Mouse (Mus musculus): Measurements from ENCODE around the gene Dnase1. TPM values are rescaled to one million over a fixed set of nuclear protein-coding genes. Genes with fewer than 3 reads are reported as not detected.
A peak's percentile ranks its signal among the peaks of the same experiment; 100 is the strongest.
"Not testable (repeated sequence)": the region's sequence is repeated elsewhere in the genome, so short reads cannot be mapped to it uniquely, and the experiment has no call there.

The Dnase1 gene
- polyA plus RNA-seq (2016; fragmentation: Nextera tagmentation; extraction: Ambion mirVana), result 6.5 and 8.2 TPM in 2 replicates

DNA sequence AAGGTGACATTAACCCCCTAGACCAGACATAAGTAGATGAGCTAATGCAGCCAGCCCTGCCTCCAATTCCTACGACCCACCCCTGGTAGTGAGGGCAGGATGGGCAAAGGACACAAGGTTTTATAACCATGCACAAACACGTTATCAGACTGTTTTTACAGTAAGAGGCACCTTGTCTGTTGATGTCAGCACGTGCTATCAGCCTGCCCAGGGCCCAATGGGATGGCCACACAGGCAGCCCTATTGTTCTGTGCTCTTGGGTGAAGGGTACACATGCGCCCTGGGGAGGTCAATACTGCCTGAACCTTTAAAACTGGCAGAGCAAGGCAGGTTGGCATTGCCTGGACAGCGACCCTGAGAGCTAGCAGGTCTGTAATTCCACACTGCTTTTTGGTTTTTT lies at the start of gene Dnase1:
Dnase1 (plus strand) TSS at position 136 of the 400 bp plus-strand sequence.
- Histone ChIP-seq H3K4me3 (replicated peaks) (no peak within 1 kb of the TSS), H3K27ac (no peak within 1 kb of the TSS), H3K4me1 (replicated peaks) (0 out of 2 replicates have a peak, but pooled peaks cover under 1% of the 10 kb centered on the region), H3K27me3 (no peaks in the 10 kb centered on the region), H3K36me3 (peaks cover 55% of the 10 kb centered on the region), H3K4me2 (no peak within 1 kb of the TSS), H3K9ac (replicated peaks) (no peak within 1 kb of the TSS), H3K9me3 (no peaks in the 10 kb centered on the region)
- 87% methylated on average over 5 of the region's 5 CpGs for WGBS
- no peak for ATAC-seq (ENCODE audit: insufficient number of reproducible peaks, insufficient read depth, low FRiP score, low TSS enrichment, low read depth)

DNA sequence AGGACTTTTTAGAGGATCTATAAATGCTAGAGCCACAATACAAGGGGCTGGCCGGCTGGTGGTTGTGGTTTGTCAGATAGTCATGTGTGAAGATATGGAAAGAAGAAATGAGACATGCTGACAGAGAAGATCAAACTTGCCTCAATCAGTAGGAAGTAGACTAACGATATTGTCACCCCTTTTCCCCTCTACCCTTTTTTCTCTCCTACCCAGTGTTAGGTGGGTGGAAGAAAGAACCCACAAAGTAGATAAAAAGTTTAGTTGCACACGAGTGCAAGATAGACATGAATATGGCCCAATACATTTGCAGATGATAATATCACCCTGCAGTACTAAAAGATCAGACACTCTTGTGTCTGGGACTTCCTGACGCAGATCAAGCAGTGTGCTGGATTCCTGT lies 48.3 kb upstream of the Dnase1 start:
- no peak for ATAC-seq (ENCODE audit: insufficient number of reproducible peaks, insufficient read depth, low FRiP score, low TSS enrichment, low read depth)
- WGBS, result 88% methylated on average over 4 of the region's 4 CpGs
- Histone ChIP-seq H3K27me3 (no peaks in the 10 kb centered on the region), H3K36me3 (peaks cover 98% of the 10 kb centered on the region), H3K4me2 (no peak overlapping the region), H3K4me3 (replicated peaks) (no peak overlapping the region), H3K27ac (no peak overlapping the region), H3K4me1 (replicated peaks) (no peaks in the 10 kb centered on the region), H3K9me3 (no peaks in the 10 kb centered on the region), H3K9ac (replicated peaks) (no peak overlapping the region)

DNA sequence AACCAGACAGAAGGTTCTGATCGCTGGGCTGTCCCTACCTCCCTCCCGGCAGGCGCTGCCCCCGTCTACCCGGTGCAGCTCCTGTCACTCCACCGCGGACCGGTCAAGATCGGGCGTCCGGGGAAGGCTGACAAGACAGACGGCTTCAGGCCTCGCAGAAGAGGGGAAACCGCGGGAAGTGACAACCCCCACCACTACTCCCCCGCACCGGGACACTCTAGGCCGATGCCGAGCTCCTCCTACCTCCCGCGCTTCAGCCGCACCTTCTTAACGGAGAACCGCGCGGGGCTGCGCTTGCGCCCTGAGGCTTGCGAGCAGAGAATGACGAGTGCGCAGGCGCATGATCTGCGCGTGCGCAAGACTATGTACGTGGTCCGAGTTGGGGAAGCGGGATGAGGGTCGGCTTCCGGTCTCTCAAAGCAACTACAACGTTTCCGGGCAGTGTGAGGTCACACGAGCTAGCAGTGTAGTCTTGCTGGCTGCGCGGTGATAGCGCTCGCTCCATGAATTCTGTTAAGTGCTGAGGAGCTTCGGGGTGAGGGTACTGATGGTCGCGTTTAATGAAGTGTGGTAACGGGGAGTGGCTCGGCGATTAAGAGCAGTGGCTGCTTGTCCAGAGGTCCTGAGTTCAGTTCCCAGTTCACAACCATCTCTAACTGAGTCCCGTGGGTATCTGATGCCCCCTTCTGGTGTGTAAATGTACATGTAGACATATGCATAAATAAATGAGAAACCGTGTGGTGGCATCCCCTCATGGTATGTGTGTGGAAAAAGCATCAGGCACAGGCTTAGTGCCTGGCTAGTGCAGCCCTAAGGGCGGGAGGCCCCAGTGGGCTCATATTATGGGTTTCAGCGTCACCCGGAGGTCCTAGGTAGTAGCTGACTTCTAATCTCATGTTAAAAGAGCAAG lies 33.0 kb upstream of the Dnase1 start, which contains the start of gene Slx4:
Slx4 (minus strand) TSS at position 282 of the 910 bp plus-strand sequence.
- Histone ChIP-seq H3K27ac (peak within 1 kb of the TSS; percentile 76), H3K4me3 (replicated peaks) (peak within 1 kb of the TSS; percentile 74), H3K9me3 (0 out of 2 replicates have a peak, but pooled peaks cover 6% of the 10 kb centered on the region), H3K4me1 (replicated peaks) (peaks cover 13% of the 10 kb centered on the region), H3K27me3 (no peaks in the 10 kb centered on the region), H3K4me2 (peak within 1 kb of the TSS; percentile 76), H3K36me3 (peaks cover 24% of the 10 kb centered on the region), H3K9ac (replicated peaks) (peak within 1 kb of the TSS; percentile 70)
- under 1% methylated on average over 58 of the region's 58 CpGs for WGBS
- ATAC-seq (ENCODE audit: insufficient number of reproducible peaks, insufficient read depth, low FRiP score, low TSS enrichment, low read depth), result peak; percentile 97

DNA sequence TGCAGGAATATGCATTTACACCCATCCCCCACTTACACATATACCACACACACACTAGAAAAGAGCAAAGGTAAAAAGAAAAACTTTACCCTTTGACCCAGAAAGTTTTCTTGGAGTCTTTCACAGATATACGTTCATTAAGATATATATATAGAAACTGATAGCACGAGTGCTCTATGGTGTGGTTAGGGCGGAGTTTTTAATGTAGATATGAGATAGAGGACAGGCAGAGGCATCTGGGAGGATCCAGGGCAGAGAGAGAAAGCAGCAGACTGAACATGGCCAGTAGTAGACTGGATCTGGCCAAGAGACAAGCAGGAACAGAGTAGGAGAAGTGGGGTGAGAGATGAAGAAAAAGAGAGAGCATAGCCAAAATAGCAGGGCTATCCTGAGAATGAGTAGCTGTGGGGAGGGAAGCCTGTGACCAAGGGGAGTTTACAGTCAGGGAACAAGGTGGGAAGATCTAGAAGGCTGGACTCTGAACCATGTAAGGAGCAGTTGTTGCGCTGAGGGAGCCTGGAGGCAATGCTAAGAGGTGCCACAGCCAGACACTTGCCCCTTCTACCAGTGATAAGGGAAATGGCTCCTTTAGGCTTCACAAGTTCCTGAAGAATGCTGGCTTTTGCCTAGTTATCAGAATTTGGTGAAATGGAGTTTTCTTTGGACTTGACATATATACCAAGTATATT lies 23.7 kb upstream of the Dnase1 start:
- WGBS, result 78% methylated on average over 4 of the region's 4 CpGs
- no peak overlapping the region for H3K4me2 ChIP-seq
- no peak overlapping the region for H3K4me3 ChIP-seq (replicated peaks)
- H3K27ac ChIP-seq, result no peak overlapping the region
- no peaks in the 10 kb centered on the region for H3K27me3 ChIP-seq
- no peaks in the 10 kb centered on the region for H3K4me1 ChIP-seq (replicated peaks)
- no peaks in the 10 kb centered on the region for H3K36me3 ChIP-seq
- no peak for ATAC-seq (ENCODE audit: insufficient number of reproducible peaks, insufficient read depth, low FRiP score, low TSS enrichment, low read depth)
- no peak overlapping the region for H3K9ac ChIP-seq (replicated peaks)
- no peaks in the 10 kb centered on the region for H3K9me3 ChIP-seq

DNA sequence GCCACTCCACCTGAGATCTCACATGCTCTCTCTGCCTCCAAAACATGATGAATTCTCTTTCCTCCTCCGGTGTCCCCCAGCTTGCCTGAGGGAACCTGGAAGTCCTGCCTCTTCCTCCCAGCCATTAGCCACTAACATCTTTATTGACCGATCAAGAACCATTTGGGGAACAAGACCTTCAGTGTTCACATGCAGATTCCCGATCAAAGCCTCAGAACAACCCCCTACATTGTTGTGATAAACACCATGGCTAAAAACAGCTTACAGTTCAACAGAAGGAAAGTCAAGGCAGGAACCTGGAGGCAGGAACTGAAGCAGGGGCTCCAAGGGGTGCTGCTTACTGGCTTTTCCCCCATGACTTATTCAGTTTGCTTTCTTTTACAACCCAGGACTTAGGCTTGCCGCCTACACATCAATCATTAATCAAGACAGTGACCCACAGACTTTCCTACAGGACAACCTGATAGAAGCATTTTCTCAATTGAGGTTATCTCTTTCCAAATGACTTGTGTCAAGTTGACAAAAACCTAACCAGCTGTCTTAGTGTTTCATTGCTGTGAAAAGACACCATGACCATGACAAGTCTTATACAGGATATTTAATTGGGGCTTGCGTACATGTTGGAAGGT lies 22.6 kb upstream of the Dnase1 start:
- no peak overlapping the region for H3K27ac ChIP-seq
- H3K4me1 ChIP-seq (replicated peaks), result no peaks in the 10 kb centered on the region
- 80% methylated on average over 5 of the region's 5 CpGs for WGBS
- no peaks in the 10 kb centered on the region for H3K36me3 ChIP-seq
- H3K4me2 ChIP-seq, result no peak overlapping the region
- no peaks in the 10 kb centered on the region for H3K9me3 ChIP-seq
- no peak for ATAC-seq (ENCODE audit: insufficient number of reproducible peaks, insufficient read depth, low FRiP score, low TSS enrichment, low read depth)
- no peaks in the 10 kb centered on the region; the same call in 1 of the 2 replicates for H3K27me3 ChIP-seq
- H3K4me3 ChIP-seq (replicated peaks), result no peak overlapping the region
- H3K9ac ChIP-seq (replicated peaks), result no peak overlapping the region

DNA sequence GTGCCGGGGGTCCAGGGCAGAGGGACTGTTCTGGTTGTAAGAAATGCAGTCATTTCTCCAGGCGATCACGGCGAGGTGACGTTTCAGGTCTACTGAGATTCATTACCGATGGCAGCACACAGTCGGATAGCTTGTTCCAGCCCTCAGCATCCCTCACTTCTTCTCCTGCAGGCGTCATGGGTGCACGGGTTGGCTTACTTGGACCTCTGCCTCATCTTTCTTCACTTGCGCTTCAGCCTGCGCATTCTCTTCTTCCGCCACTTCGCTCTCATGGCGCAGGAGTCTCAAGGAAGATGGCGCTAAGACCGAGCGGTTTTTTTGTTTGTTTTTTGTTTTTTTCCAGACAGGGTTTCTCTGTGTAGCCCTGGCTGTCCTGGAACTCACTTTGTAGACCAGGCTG lies 20.0 kb upstream of the Dnase1 start:
- not testable (repeated sequence) for H3K27me3 ChIP-seq; H3K4me2 ChIP-seq; H3K9me3 ChIP-seq; ATAC-seq (ENCODE audit: insufficient number of reproducible peaks, insufficient read depth, low FRiP score, low TSS enrichment, low read depth); H3K4me3 ChIP-seq (replicated peaks); H3K36me3 ChIP-seq; H3K27ac ChIP-seq; H3K9ac ChIP-seq (replicated peaks); H3K4me1 ChIP-seq (replicated peaks)
- WGBS, result 79% methylated on average over 17 of the region's 17 CpGs

DNA sequence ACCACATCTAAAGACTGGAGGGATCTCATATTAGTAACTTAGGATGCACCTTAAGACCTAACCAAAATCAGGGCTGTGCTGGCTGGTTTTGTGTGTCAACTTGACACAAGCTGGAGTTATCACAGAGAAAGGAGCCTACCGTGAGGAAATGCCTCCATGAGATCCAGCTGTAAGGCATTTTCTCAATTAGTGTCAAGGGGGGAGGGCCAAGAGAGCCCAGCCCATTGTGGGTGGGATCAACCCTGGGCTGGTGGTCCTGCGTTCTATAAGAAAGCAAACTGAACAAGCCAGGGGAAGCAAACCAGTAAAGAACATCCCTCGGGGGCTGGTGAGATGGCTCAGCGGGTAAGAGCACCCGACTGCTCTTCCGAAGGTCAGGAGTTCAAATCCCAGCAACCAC lies 19.3 kb upstream of the Dnase1 start:
- not testable (repeated sequence) for H3K9ac ChIP-seq (replicated peaks); ATAC-seq (ENCODE audit: insufficient number of reproducible peaks, insufficient read depth, low FRiP score, low TSS enrichment, low read depth); H3K27ac ChIP-seq; H3K27me3 ChIP-seq; H3K9me3 ChIP-seq; H3K4me2 ChIP-seq; H3K4me1 ChIP-seq (replicated peaks); H3K36me3 ChIP-seq; H3K4me3 ChIP-seq (replicated peaks)
- 65% methylated on average over 6 of the region's 6 CpGs for WGBS

DNA sequence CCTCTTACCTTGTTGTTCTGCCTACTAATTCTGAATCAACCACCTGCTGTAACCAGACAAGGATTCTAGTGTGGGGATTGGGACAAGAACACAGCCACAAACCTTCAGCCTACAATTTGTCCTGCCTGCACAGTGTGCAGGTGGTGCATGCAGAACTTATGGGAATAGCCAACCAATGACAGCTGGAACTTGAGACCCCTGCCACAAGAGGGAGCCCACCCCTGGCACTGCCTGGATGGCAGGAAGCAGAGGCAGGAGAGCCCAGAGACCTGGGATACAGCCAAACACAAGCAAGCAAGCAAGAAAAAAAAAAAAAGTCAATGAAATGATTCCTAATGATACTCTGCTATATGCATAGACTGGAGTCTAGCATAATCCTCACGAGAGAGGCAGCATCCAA lies 15.5 kb upstream of the Dnase1 start:
- H3K27me3 ChIP-seq, result no peaks in the 10 kb centered on the region; the same call in 1 of the 2 replicates
- H3K9me3 ChIP-seq, result no peaks in the 10 kb centered on the region
- no peak for ATAC-seq (ENCODE audit: insufficient number of reproducible peaks, insufficient read depth, low FRiP score, low TSS enrichment, low read depth)
- no peaks in the 10 kb centered on the region for H3K4me1 ChIP-seq (replicated peaks)
- H3K36me3 ChIP-seq, result no peaks in the 10 kb centered on the region
- no peak overlapping the region for H3K4me3 ChIP-seq (replicated peaks)
- no peak overlapping the region for H3K9ac ChIP-seq (replicated peaks)
- WGBS, result 89% methylated on average over 1 of the region's 1 CpGs
- H3K27ac ChIP-seq, result no peak overlapping the region
- no peak overlapping the region for H3K4me2 ChIP-seq

DNA sequence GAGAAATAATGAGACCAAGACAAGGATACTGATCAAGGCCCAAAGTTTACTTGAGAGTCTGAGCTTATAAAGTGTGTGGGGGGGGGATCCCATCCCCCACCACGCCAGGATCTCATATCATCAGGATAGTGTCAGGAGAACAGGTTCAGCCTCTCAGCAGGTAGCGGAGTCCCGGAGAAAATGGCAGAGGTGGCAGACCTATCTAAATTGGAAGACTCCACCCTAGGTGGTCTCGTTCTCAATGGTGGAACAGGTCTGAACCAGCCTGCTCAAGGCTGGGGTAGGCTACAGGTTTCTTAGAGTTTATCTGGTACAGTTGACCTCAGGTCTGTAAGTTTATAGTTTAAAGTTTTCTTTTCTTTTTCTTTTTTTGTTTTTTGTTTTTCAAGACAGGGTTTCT lies 14.0 kb upstream of the Dnase1 start:
- Histone ChIP-seq H3K4me2 (no peak overlapping the region), H3K4me3 (replicated peaks) (no peak overlapping the region), H3K4me1 (replicated peaks) (no peaks in the 10 kb centered on the region), H3K27me3 (no peaks in the 10 kb centered on the region; the same call in 1 of the 2 replicates), H3K27ac (no peak overlapping the region), H3K9ac (replicated peaks) (no peak overlapping the region), H3K36me3 (no peaks in the 10 kb centered on the region), H3K9me3 (no peaks in the 10 kb centered on the region)
- ATAC-seq (ENCODE audit: insufficient number of reproducible peaks, insufficient read depth, low FRiP score, low TSS enrichment, low read depth), result no peak
- WGBS, result 69% methylated on average over 4 of the region's 4 CpGs

DNA sequence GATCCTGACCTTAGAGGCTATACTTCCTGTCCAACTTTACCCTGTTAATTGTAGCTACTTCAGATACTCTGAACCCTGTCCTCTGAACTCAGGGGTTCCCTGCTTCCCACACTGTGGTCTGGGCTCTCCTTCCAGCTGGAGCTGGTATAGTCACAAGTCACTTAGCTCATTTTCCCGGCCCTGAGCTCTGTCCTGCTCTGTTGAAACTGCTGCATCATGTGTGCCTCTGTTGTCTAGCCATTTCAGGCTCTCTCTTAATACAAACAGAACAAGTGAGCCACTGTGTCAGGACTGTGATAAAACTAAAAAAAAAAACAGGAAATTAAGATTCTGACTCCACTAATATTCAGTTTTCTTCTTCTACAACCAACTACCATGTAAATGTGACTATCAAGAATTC lies 10.1 kb upstream of the Dnase1 start:
- 0 out of 2 replicates have a peak, but pooled peaks cover 5% of the 10 kb centered on the region for H3K9me3 ChIP-seq
- no peak overlapping the region for H3K27ac ChIP-seq
- no peaks in the 10 kb centered on the region for H3K36me3 ChIP-seq

DNA sequence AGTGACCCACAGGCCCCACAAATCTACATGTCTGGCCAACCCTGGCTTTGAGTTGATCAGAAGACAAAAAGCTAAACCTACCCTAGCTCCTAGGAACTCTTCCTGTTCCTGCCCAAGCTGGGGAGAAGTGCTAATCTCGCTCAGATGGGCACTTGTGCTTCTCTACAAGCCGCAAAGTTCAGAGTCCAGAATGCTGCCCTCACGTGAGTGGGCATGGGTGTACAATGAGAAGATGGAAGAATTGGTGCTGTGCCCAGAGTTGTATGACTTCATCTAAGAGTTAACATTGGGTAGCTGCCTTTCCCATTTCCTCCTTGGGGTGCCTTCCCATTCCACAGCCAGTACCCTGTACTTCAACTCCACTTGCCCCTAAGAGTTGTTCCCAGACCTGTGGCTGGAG lies 9.5 kb upstream of the Dnase1 start:
- H3K27ac ChIP-seq, result no peak overlapping the region
- WGBS, result 84% methylated on average over 3 of the region's 3 CpGs

More for the DNA sequence above, 10.1 kb upstream of the Dnase1 start:
- H3K4me2 ChIP-seq, result no peak overlapping the region
- H3K4me1 ChIP-seq (replicated peaks), result peaks cover 4% of the 10 kb centered on the region; the same call in 1 of the 2 replicates
- 76% methylated on average over 1 of the region's 1 CpGs for WGBS
- no peak overlapping the region for H3K9ac ChIP-seq (replicated peaks)
- no peak overlapping the region for H3K4me3 ChIP-seq (replicated peaks)
- no peaks in the 10 kb centered on the region for H3K27me3 ChIP-seq
- no peak for ATAC-seq (ENCODE audit: insufficient number of reproducible peaks, insufficient read depth, low FRiP score, low TSS enrichment, low read depth)

More for the DNA sequence above, 9.5 kb upstream of the Dnase1 start:
- H3K4me1 ChIP-seq (replicated peaks), result peaks cover 6% of the 10 kb centered on the region; the same call in 1 of the 2 replicates
- H3K36me3 ChIP-seq, result no peaks in the 10 kb centered on the region
- H3K4me3 ChIP-seq (replicated peaks), result no peak overlapping the region
- H3K9me3 ChIP-seq, result 0 out of 2 replicates have a peak, but pooled peaks cover 5% of the 10 kb centered on the region
- no peak for ATAC-seq (ENCODE audit: insufficient number of reproducible peaks, insufficient read depth, low FRiP score, low TSS enrichment, low read depth)
- no peak overlapping the region for H3K9ac ChIP-seq (replicated peaks)
- no peak overlapping the region for H3K4me2 ChIP-seq
- H3K27me3 ChIP-seq, result no peaks in the 10 kb centered on the region
